Mouse (Mus musculus): Measurements from ENCODE around the gene Dennd5b.
"Not testable (repeated sequence)": the region's sequence is repeated elsewhere in the genome, so short reads cannot be mapped to it uniquely, and the experiment has no call there.

The Dennd5b gene

GRCm38 (mm10) chr6:149010766-149011301 is 90.6 kb downstream of the Dennd5b start:
- DNase-seq (ENCODE audit: low read depth), result peak; percentile 31

- no peak for DNase-seq (ENCODE audit: low read depth)
Measured at GRCm38 (mm10) chr6:149005009-149005408, 96.5 kb downstream of the Dennd5b start.

- no peak for DNase-seq (ENCODE audit: low read depth)
Measured at GRCm38 (mm10) chr6:148994327-148994999, 107.0 kb downstream of the Dennd5b start.

- no peak for DNase-seq (ENCODE audit: low read depth)
Measured at GRCm38 (mm10) chr6:148993117-148994077, 108.1 kb downstream of the Dennd5b start.

GRCm38 (mm10) chr6:148992373-148993116 is 108.9 kb downstream of the Dennd5b start:
- no peak for DNase-seq (ENCODE audit: low read depth)

DNA sequence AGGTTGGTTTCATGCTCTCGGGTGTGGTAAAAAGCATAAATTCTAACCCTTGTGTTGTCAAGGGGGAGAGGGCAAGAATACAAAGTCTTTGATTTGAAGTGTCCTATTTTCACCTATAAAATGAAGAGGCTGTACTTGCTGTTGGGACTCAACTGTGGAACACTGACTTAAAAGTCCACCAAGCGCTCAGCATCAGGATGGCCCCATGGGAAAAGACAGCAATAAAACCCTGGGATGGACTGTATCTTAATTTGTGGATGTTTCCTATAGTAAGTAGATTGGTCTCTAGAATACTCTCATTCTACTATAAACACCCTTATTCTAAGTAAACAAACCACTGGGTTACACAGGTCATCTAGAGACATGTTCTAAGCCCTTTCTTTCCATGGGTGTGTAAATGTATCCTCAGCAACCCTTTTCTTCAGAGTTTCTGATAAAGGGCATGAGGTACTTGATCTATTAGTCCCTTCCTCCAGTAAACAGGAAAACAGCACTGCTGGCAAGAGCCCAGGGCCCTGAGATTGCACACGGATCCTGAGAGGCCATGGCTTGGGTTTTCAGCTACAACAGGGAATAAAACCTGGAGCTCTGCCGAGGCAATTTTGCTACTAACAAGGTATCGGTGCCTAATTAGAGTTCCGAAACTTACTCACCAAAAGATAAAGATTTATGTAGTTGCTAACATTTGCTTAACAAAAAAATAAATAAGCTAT is 109.7 kb downstream of the Dennd5b start:
- no peak for DNase-seq (ENCODE audit: low read depth)

GRCm38 (mm10) chr6:148989792-148990491 is 111.5 kb downstream of the Dennd5b start:
- DNase-seq (ENCODE audit: low read depth), result not testable (repeated sequence)

- DNase-seq (ENCODE audit: low read depth), result no peak
Measured at GRCm38 (mm10) chr6:148986003-148986402, 115.5 kb downstream of the Dennd5b start.

GRCm38 (mm10) chr6:148980495-148980894 is 121.0 kb downstream of the Dennd5b start:
- DNase-seq (ENCODE audit: low read depth), result no peak

GRCm38 (mm10) chr6:148975096-148975495 is 126.4 kb downstream of the Dennd5b start:
- no peak for DNase-seq (ENCODE audit: low read depth)

DNA sequence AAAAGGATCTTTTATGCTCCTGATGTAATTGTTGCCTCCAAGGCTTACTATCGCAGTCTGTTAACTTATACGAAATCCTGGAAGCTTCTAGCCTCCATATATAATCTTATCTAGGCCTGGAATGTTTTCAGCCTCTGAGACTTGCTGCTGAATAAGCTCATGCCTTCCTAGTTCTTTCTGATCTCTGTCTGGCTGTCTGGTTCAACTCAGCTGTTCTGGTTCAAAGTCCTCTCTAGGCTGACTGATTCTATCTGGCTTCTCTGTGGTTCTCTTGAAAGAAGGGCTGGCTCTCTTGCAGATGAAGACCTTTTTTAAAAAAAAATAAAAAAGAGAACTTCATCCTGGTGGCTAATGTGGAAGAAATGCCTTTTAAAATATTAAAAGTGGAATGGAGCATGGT is 128.6 kb downstream of the Dennd5b start:
- no peak for DNase-seq (ENCODE audit: low read depth)

DNA sequence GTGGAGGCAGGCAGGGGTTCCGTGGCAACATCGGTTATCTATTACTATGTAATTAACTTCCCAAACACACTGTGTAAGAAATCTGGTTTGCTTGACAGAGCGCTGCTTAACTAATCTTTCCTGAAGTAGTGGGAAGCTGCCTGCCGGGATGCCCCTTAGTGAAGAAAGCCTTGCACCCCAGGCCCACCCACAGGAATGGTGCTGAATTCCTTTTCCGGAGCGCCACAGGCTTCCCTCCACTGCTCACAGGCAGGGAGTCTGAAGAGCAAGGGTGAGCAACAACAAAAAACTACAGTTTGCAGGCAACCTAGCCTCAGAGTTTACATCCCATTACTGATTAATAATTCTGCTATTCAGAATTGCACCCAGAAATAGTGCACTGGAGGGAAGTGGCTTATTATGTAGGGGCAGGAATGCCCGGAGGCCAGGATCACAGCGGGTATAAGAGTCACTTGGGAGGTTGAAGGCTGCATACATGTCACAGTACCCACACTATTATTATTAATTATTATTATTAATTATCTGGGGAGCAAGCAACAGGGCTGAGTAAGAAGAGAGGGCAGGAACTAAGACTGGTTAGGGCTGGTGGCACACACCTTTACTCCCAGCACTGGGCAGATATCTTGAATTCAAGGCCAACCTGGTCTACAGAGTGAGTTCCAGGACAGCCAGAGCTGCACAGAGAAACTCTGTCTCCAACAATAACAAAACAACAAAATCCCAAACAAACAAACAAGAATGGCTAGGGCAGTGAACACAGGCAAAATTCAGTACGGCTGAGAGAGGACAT is 129.2 kb downstream of the Dennd5b start:
- no peak for DNase-seq (ENCODE audit: low read depth)

DNA sequence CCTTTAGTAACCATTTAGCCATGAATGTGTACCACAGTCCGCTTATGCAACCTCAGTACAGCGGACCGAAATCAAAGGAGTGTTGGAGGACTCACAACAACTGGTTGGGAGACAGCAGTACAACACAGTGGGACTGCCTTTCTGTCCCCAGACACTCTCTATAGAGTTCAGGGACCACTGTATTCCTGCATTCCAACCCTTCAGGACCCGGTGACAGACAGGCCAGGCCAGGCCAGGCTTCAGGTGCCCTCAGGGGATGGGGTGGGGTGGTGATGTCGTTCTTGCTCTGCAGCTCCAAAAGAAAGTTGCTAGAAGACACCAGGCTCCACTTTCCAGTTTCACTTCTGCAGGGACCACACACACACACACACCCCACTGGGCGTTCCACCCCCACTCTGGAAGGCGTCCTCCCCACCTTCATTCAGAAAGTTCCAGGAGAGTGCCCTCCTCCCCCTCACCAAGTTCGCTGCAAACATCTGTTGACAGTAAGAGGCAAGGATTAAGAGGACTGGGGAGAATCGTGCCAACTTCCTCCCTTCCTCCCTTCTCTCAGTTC is 130.0 kb downstream of the Dennd5b start:
- no peak for DNase-seq (ENCODE audit: low read depth)

DNA sequence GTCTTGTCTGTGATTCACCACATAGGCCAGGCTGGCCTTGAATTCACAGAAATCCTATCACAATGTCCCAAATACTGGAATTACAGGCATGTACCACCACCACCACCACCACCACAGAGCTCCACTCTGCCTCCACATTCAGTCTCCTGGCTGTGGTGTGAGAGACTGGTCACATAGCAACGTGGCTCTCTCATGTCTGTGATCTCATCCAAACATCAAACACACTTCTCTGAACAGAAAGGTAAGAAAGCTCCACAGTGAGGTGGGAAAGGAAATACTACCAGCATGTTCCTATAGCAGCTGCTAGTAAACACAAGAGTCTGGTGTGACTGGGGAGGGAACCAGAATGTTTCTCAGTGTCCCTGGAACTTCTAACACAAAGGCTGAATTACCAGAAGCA is 140.2 kb downstream of the Dennd5b start:
- DNase-seq (ENCODE audit: low read depth), result no peak

GRCm38 (mm10) chr6:148959540-148960238 is 141.8 kb downstream of the Dennd5b start:
- no peak for DNase-seq (ENCODE audit: low read depth)

GRCm38 (mm10) chr6:148958712-148959111 is 142.8 kb downstream of the Dennd5b start:
- DNase-seq (ENCODE audit: low read depth), result no peak

DNA sequence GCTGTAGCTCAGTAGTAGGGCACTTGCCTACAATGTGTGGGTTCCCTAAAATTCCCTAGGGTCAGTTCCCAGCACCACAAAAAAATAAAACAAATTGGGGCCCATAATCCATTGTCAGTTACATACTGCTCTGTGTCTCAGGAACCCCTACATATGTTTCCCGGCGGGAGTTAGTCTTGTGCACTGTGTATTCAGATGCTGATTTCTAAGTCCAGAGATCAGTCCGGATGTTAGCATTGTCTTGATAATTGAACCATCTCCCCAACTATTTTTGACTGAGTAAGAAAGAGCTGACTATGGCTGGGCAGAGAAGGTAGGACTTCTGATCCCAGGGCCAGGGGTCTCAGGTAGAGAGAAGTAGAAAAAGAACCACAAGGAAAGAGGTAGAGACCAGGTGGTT is 144.4 kb downstream of the Dennd5b start:
- DNase-seq (ENCODE audit: low read depth), result no peak

DNA sequence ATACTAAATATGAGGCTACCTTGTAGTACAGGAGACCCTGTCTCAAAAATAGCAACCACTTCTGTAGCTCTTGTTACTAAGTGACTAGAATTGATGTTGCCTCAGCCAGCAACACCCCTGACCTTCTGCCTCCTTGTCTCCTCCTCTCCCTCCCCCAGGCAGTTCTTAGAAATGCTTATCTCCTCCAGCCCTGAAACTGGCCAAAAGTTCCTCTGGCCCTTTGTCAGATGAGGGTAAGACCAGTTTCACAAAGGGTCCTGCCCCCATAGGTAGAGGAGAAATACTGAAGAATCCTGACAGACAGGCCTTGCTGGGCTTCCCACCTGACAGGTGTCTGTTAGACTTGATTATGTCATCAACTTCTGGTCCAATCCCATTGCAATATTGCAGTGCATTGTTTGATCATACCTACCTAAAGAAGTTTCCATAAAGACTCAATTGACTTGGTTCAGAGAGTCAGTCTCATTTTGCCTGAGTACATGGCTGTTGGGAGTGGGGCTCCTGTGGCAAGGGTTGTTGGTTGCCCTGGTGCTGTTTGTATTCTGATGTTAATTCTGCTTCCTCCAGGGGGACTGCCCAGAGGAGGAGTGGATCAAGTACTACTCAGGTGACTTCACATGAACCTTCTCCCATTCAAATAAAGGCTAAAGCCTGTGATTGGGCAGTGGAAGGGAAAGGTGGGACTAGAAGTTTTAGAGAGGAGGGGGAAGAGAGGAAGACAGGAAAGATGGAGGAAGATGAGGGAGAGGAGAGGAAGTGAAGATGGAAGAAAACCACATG is 145.6 kb downstream of the Dennd5b start:
- DNase-seq (ENCODE audit: low read depth), result no peak
